16 mouse cellular contexts compared by ENCODE assay signal in genomic region chr12:98997046-98997445, GRCm38 (mm10).
DNase-seq lines count a peak whose midpoint lies in the region; ATAC-seq and TF ChIP-seq lines count a peak whose summit lies in the region.
"Had no signal": no experiment of that assay in that cellular context is flagged by ENCODE, and none has a peak within 500 bp of the region (broad histone marks: within the 10 kb centered on the region; RNA-seq: fewer than 3 reads in every experiment).

No protein-coding gene starts in this region.

- WGBS in midbrain, embryonic 16.5 days: 96% methylated on average over 5 of the region's 5 CpGs
- WGBS in midbrain, embryonic 13.5 days: 96% methylated on average over 5 of the region's 5 CpGs

- H3K27ac ChIP-seq in midbrain, embryonic 16.5 days (ENCODE audit: low read length): peak overlapping the region; percentile 41; the same call in 1 of the 2 replicates
- H3K27ac ChIP-seq in midbrain, embryonic 13.5 days: no peak overlapping the region
- H3K27ac ChIP-seq in embryonic fibroblast, embryonic 13.5 days (ENCODE audit: insufficient read depth, low read length): peak overlapping the region; percentile 63
- H3K27ac ChIP-seq: embryonic facial prominence, embryonic 12.5 days; limb, embryonic 12.5 days; midbrain, embryonic 12.5 days; neural tube, embryonic 15.5 days had no signal

- H3K4me3 ChIP-seq in midbrain, embryonic 16.5 days (ENCODE audit: low read depth, low read length): no peak overlapping the region
- no peak overlapping the region for H3K4me3 ChIP-seq in midbrain, embryonic 13.5 days (replicated peaks)
- H3K4me3 ChIP-seq in embryonic fibroblast, embryonic 13.5 days (ENCODE audit: insufficient read depth, low read length): no peak overlapping the region
- H3K4me3 ChIP-seq: embryonic facial prominence, embryonic 12.5 days; limb, embryonic 12.5 days; midbrain, embryonic 12.5 days; neural tube, embryonic 15.5 days had no signal

- H3K36me3 ChIP-seq in midbrain, embryonic 16.5 days (ENCODE audit: control insufficient read depth, insufficient read depth, low read length): no peaks in the 10 kb centered on the region
- no peaks in the 10 kb centered on the region for H3K36me3 ChIP-seq in midbrain, embryonic 13.5 days
- H3K36me3 ChIP-seq: embryonic facial prominence, embryonic 12.5 days; limb, embryonic 12.5 days; midbrain, embryonic 12.5 days; neural tube, embryonic 15.5 days had no signal

- no peak for ATAC-seq in midbrain, embryonic 16.5 days
- no peak for ATAC-seq in midbrain, embryonic 13.5 days
- peak; percentile 67 for ATAC-seq in megakaryocyte progenitor cell, adult 5-6 weeks (replicated peaks; ENCODE audit: poor library complexity)
- ATAC-seq: intestine, postnatal 0 days; lung, postnatal 0 days had no signal

- peaks cover 6% of the 10 kb centered on the region for H3K4me1 ChIP-seq in midbrain, embryonic 16.5 days (ENCODE audit: control insufficient read depth, insufficient read depth, low read length)
- peaks cover 7% of the 10 kb centered on the region for H3K4me1 ChIP-seq in midbrain, embryonic 13.5 days (replicated peaks)
- H3K4me1 ChIP-seq in embryonic fibroblast, embryonic 13.5 days (ENCODE audit: control insufficient read depth, insufficient read depth, low read length): peaks cover 12% of the 10 kb centered on the region
- H3K4me1 ChIP-seq: embryonic facial prominence, embryonic 12.5 days; limb, embryonic 12.5 days; neural tube, embryonic 15.5 days had no signal

- H3K27me3 ChIP-seq in midbrain, embryonic 16.5 days (ENCODE audit: control insufficient read depth, insufficient read depth, low read depth, low read length): no peaks in the 10 kb centered on the region
- no peaks in the 10 kb centered on the region for H3K27me3 ChIP-seq in midbrain, embryonic 13.5 days
- H3K27me3 ChIP-seq: CH12.LX; embryonic facial prominence, embryonic 12.5 days; limb, embryonic 12.5 days; midbrain, embryonic 12.5 days; neural tube, embryonic 15.5 days had no signal

- no peak overlapping the region for H3K9ac ChIP-seq in midbrain, embryonic 16.5 days (ENCODE audit: low read depth, low read length)
- no peak overlapping the region for H3K9ac ChIP-seq in midbrain, embryonic 13.5 days (replicated peaks)
- H3K9ac ChIP-seq: embryonic facial prominence, embryonic 12.5 days; limb, embryonic 12.5 days; midbrain, embryonic 12.5 days; neural tube, embryonic 15.5 days had no signal

- H3K4me2 ChIP-seq in midbrain, embryonic 16.5 days (ENCODE audit: low read length): no peak overlapping the region
- no peak overlapping the region for H3K4me2 ChIP-seq in midbrain, embryonic 13.5 days (replicated peaks)
- H3K4me2 ChIP-seq: embryonic facial prominence, embryonic 12.5 days; limb, embryonic 12.5 days; midbrain, embryonic 12.5 days; neural tube, embryonic 15.5 days had no signal

- peak; percentile 29 for DNase-seq in thymus, postnatal 4 days
- DNase-seq in lung, postnatal 25 days (ENCODE audit: low spot score): no peak
- DNase-seq in adrenal gland, postnatal 4 days (ENCODE audit: low spot score in 2 of 2): no peak
- DNase-seq: cerebellum, postnatal 10 days; kidney, postnatal 4 days had no signal

- TF ChIP-seq POLR2A in embryonic fibroblast, embryonic 13.5 days (IDR thresholded peaks at IDR 0.05; ENCODE audit: low read depth, low read length): no peak

- no peak for TF ChIP-seq CTCF in embryonic fibroblast, embryonic 13.5 days (IDR thresholded peaks at IDR 0.05; ENCODE audit: borderline replicate concordance, insufficient read depth, low read length)

- no peaks in the 10 kb centered on the region for H3K9me3 ChIP-seq in midbrain, embryonic 16.5 days (replicated peaks; ENCODE audit: control insufficient read depth, low read length, poor library complexity, severe bottlenecking)
- no peaks in the 10 kb centered on the region for H3K9me3 ChIP-seq in midbrain, embryonic 13.5 days
- H3K9me3 ChIP-seq: embryonic facial prominence, embryonic 12.5 days; limb, embryonic 12.5 days; midbrain, embryonic 12.5 days; neural tube, embryonic 15.5 days had no signal
